Comparison of ENCODE assay signal across 31 mouse cellular contexts in genomic region chr13:20523671-20524070, GRCm38 (mm10).
"Had no signal": no experiment of that assay in that cellular context is flagged by ENCODE, and none has a peak within 500 bp of the region (broad histone marks: within the 10 kb centered on the region; RNA-seq: fewer than 3 reads in every experiment).

No protein-coding gene starts in this region.

- H3K27me3 ChIP-seq: heart, embryonic 12.5 days; heart, embryonic 13.5 days; heart, embryonic 15.5 days; hindbrain, embryonic 12.5 days; hindbrain, embryonic 13.5 days; hindbrain, embryonic 15.5 days; intestine, embryonic 15.5 days; kidney, embryonic 15.5 days had no signal

- H3K27ac ChIP-seq: heart, adult 2 months; heart, embryonic 10.5 days; heart, embryonic 13.5 days; heart, embryonic 15.5 days; hindbrain, embryonic 10.5 days; hindbrain, embryonic 12.5 days; hindbrain, embryonic 13.5 days; hindbrain, embryonic 14.5 days; hindbrain, embryonic 15.5 days; hindbrain, postnatal 0 days; intestine, embryonic 15.5 days; kidney, embryonic 15.5 days; kidney, postnatal 0 days; layer of hippocampus, adult 2 months; left cerebral cortex, adult 2 months had no signal

- ATAC-seq: hindbrain, embryonic 16.5 days; hindbrain, postnatal 0 days; inflammation-experienced regulatory T-cells, adult 6 months; intestine, embryonic 15.5 days; intestine, embryonic 16.5 days; intestine, postnatal 0 days had no signal

- H3K36me3 ChIP-seq: heart, embryonic 10.5 days; heart, embryonic 12.5 days; heart, embryonic 13.5 days; heart, embryonic 15.5 days; hindbrain, embryonic 10.5 days; hindbrain, embryonic 12.5 days; hindbrain, embryonic 13.5 days; hindbrain, embryonic 15.5 days; intestine, embryonic 15.5 days; kidney, embryonic 15.5 days had no signal

- H3K9ac ChIP-seq: heart, embryonic 12.5 days; heart, embryonic 13.5 days; heart, embryonic 15.5 days; hindbrain, embryonic 12.5 days; hindbrain, embryonic 13.5 days; hindbrain, embryonic 14.5 days; hindbrain, embryonic 15.5 days; intestine, embryonic 15.5 days; kidney, embryonic 15.5 days had no signal

- H3K4me2 ChIP-seq: heart, embryonic 11.5 days; heart, embryonic 12.5 days; heart, embryonic 13.5 days; heart, embryonic 15.5 days; hindbrain, embryonic 12.5 days; hindbrain, embryonic 13.5 days; hindbrain, embryonic 14.5 days; hindbrain, embryonic 15.5 days; intestine, embryonic 15.5 days; kidney, embryonic 15.5 days had no signal

- DNase-seq: heart, adult 18-20 months; heart, adult 2 months; heart, postnatal 10 days; heart, postnatal 14 days; heart, postnatal 36 days; heart, postnatal 4 days; kidney, adult 18-20 months; kidney, postnatal 10 days; kidney, postnatal 4 days; layer of hippocampus, adult 9-11 months; layer of hippocampus, postnatal 36 days had no signal

- H3K4me3 ChIP-seq: heart, adult 2 months; heart, embryonic 10.5 days; heart, embryonic 12.5 days; heart, embryonic 13.5 days; heart, embryonic 15.5 days; hindbrain, embryonic 10.5 days; hindbrain, embryonic 12.5 days; hindbrain, embryonic 13.5 days; hindbrain, embryonic 15.5 days; intestine, embryonic 15.5 days; kidney, embryonic 15.5 days; layer of hippocampus, adult 2 months; left cerebral cortex, adult 2 months had no signal

- H3K4me1 ChIP-seq: heart, embryonic 10.5 days; heart, embryonic 15.5 days; intestine, embryonic 15.5 days; kidney, embryonic 15.5 days had no signal

- H3K9me3 ChIP-seq: heart, embryonic 10.5 days; heart, embryonic 12.5 days; heart, embryonic 13.5 days; heart, embryonic 15.5 days; hindbrain, embryonic 10.5 days; hindbrain, embryonic 12.5 days; hindbrain, embryonic 13.5 days; hindbrain, embryonic 15.5 days; intestine, embryonic 15.5 days; kidney, embryonic 15.5 days had no signal
